Mouse (Mus musculus) ovary, postnatal 10 days (tissue): ENCODE results near the gene Sox11.

Source experiments
- DNase-seq: peaks from one replicate; pipeline ENCODE4 v3.0.0; 2022; ENCODE audit warnings: low spot score

The Sox11 gene

GRCm38 (mm10) chr12:27341871-27342690, at the start of gene Sox11:
Gene Sox11 (minus strand): TSS chr12:27342574.
- peak; percentile 31 for DNase-seq

GRCm38 (mm10) chr12:27391652-27392305, 49.4 kb upstream of the Sox11 start:
- no peak for DNase-seq

GRCm38 (mm10) chr12:27390439-27390838, 48.1 kb upstream of the Sox11 start:
- no peak for DNase-seq

GRCm38 (mm10) chr12:27389429-27389828, 47.1 kb upstream of the Sox11 start:
- no peak for DNase-seq

GRCm38 (mm10) chr12:27372505-27372904, 30.1 kb upstream of the Sox11 start:
- no peak for DNase-seq

GRCm38 (mm10) chr12:27370756-27371155, 28.4 kb upstream of the Sox11 start:
- DNase-seq: no peak

GRCm38 (mm10) chr12:27367476-27367875, 25.1 kb upstream of the Sox11 start:
- DNase-seq: no peak

GRCm38 (mm10) chr12:27363840-27364640, 21.7 kb upstream of the Sox11 start:
- DNase-seq: no peak

GRCm38 (mm10) chr12:27357076-27357637, 14.8 kb upstream of the Sox11 start:
- peak; percentile 24 for DNase-seq

GRCm38 (mm10) chr12:27356571-27356970, 14.2 kb upstream of the Sox11 start:
- DNase-seq: no peak

GRCm38 (mm10) chr12:27343606-27344410, 1.4 kb upstream of the Sox11 start:
- DNase-seq: peak; percentile 8

- DNase-seq: peak; percentile 66
These were observed 574 bp upstream of the Sox11 start for GRCm38 (mm10) chr12:27342691-27343605.

- DNase-seq: peak; percentile 9
These were observed 1.1 kb downstream of the Sox11 start for GRCm38 (mm10) chr12:27341130-27341870.

- DNase-seq: no peak
These were observed 1.8 kb downstream of the Sox11 start for GRCm38 (mm10) chr12:27340451-27341035.

- DNase-seq: peak; percentile 22
These were observed 3.1 kb downstream of the Sox11 start for GRCm38 (mm10) chr12:27339171-27339751.

- DNase-seq: peak; percentile 13
These were observed 3.6 kb downstream of the Sox11 start for GRCm38 (mm10) chr12:27338721-27339170.

- DNase-seq: no peak
These were observed 4.3 kb downstream of the Sox11 start for GRCm38 (mm10) chr12:27338116-27338515.

GRCm38 (mm10) chr12:27337482-27337881, 4.9 kb downstream of the Sox11 start:
- no peak for DNase-seq

- no peak for DNase-seq
These were observed 5.6 kb downstream of the Sox11 start for GRCm38 (mm10) chr12:27336801-27337200.
